Mouse (Mus musculus) liver, embryonic 14.5 days (tissue): ENCODE results near the gene Zfp949. TPM values are rescaled to one million over a fixed set of nuclear protein-coding genes. Genes with fewer than 3 reads are reported as not detected.

Experiments used
- ATAC-seq: fragments of 200-750 bp; cut with Nextera tagmentation; 2 replicates; pipeline ENCODE4 v1.8.0; 2017; ENCODE audit warnings: moderate number of reproducible peaks, mild to moderate bottlenecking, moderate library complexity; ENCODE audit not compliant: insufficient read depth
- DNase-seq, 3 experiments: peaks; one replicate each; pipeline ENCODE4 v3.0.0-alpha.2; 2012 to 2013; ENCODE audit warnings: low read depth in 3 of 3, low spot score in 3 of 3
- H3K27ac ChIP-seq: fragments of 300-500 bp; sonication (generic); 2 replicates; pipeline ENCODE4 v1.5.1; 2014; ENCODE audit warnings: moderate library complexity, mild to moderate bottlenecking, control low read depth, inconsistent platforms
- H3K27me3 ChIP-seq: fragments of 300-500 bp; sonication (generic); 2 replicates; pipeline ENCODE4 v1.6.1; 2014; ENCODE audit warnings: mild to moderate bottlenecking, low read length, moderate library complexity; ENCODE audit not compliant: control insufficient read depth, insufficient read depth
- H3K36me3 ChIP-seq: fragments of 300-500 bp; sonication (generic); replicated peaks from 2 replicates; pipeline ENCODE4 v1.6.1; 2014; ENCODE audit warnings: low read depth; ENCODE audit not compliant: control insufficient read depth, insufficient read depth
- H3K4me1 ChIP-seq, 2 experiments: fragments of 200-500 bp in 1 of 2; fragments of 300-500 bp in 1 of 2; sonication (generic) in 1 of 2; replicated peaks; 2 replicates each; pipeline ENCODE4 v1.6.1; 2012 to 2014; ENCODE audit warnings: antibody characterized with exemption in 1 of 2, inconsistent platforms in 1 of 2, low read length in 1 of 2; ENCODE audit not compliant: control insufficient read depth in 2 of 2, insufficient read depth in 2 of 2
- H3K4me2 ChIP-seq: fragments of 300-500 bp; sonication (generic); 2 replicates; pipeline ENCODE4 v1.6.1; 2014; ENCODE audit warnings: low read depth, mild to moderate bottlenecking, control low read depth, moderate library complexity
- H3K4me3 ChIP-seq, 2 experiments: fragments of 200-500 bp in 1 of 2; fragments of 300-500 bp in 1 of 2; sonication (generic) in 1 of 2; 2 replicates each; pipeline ENCODE4 v1.5.1; 2012 to 2014; ENCODE audit warnings: low read depth in 2 of 2, low read length in 2 of 2, mild to moderate bottlenecking in 2 of 2, control low read depth in 1 of 2, inconsistent platforms in 1 of 2, moderate library complexity in 1 of 2; ENCODE audit not compliant: insufficient read depth in 1 of 2
- H3K9ac ChIP-seq: fragments of 300-500 bp; sonication (generic); replicated peaks from 2 replicates; pipeline ENCODE4 v1.6.1; 2014; ENCODE audit warnings: mild to moderate bottlenecking, control low read depth, moderate library complexity
- H3K9me3 ChIP-seq: fragments of 300-500 bp; sonication (generic); 2 replicates; pipeline ENCODE4 v1.6.1; 2016; ENCODE audit warnings: low read length, mixed read lengths; ENCODE audit not compliant: control insufficient read depth
- CTCF ChIP-seq: IDR thresholded peaks from 2 replicates; pipeline ENCODE4 v1.5.1; 2016; ENCODE audit warnings: antibody characterized with exemption, low read depth, control low read depth
- EP300 ChIP-seq: IDR thresholded peaks from 2 replicates; pipeline ENCODE4 v1.6.1; 2016; ENCODE audit warnings: antibody characterized with exemption, low read depth
- WGBS: fragments of 180-500 bp; shearing (Covaris S2); extraction: QIAGEN DNeasy Blood & Tissue Kit; methylation state at CpG from one replicate; pipeline ENCODE4 v1.1.7; 2014; ENCODE audit not compliant: insufficient replicate concordance; 5-methylcytosine and 5-hydroxymethylcytosine counted together
- polyA plus RNA-seq, 2 experiments: library from polyadenylated mRNA; depleted of rRNA in 1 of 2; stranded (reverse) in 1 of 2; unstranded in 1 of 2; fragments of >200 nt; fragmentation: Nextera tagmentation in 1 of 2; extraction: Ambion mirVana in 1 of 2; gene quantifications; 2 replicates each; pipeline versions ENCODE4 v1.2.1 to v1.2.3; 2012 to 2014

Zfp949 gene
- 2.3 and 3.8 TPM in 2 replicates for polyA plus RNA-seq (2012; rRNA removed)
- 5.8 and 6.0 TPM in 2 replicates for polyA plus RNA-seq (2014; fragmentation: Nextera tagmentation; extraction: Ambion mirVana)

- H3K9me3 ChIP-seq, result no peaks in the 10 kb centered on the region
- peak within 1 kb of the TSS; percentile 82 for H3K27ac ChIP-seq
- under 1% methylated on average over 30 of the region's 30 CpGs for WGBS
- H3K36me3 ChIP-seq, result no peaks in the 10 kb centered on the region
- H3K27me3 ChIP-seq, result no peaks in the 10 kb centered on the region
- TF ChIP-seq EP300 (no peak), CTCF (no peak)
- H3K9ac ChIP-seq, result peak within 1 kb of the TSS; percentile 92
- ATAC-seq, result peak; percentile 98
- DNase-seq, result peak; percentile 78 to 81 (median 80)
- H3K4me3 ChIP-seq, result peak within 1 kb of the TSS; percentile 88 to 99
- peak within 1 kb of the TSS; percentile 80 for H3K4me2 ChIP-seq
- H3K4me1 ChIP-seq, result peaks cover 9 to 11% of the 10 kb centered on the region in 2 experiments
Measured at GRCm38 (mm10) chr9:88547851-88548613, at the start of gene Zfp949. Zfp949 (plus strand) TSS chr9:88548020.

GRCm38 (mm10) chr9:88500112-88500511 is 47.7 kb upstream of the Zfp949 start:
- ATAC-seq, result no peak
- Histone ChIP-seq H3K4me3 (no peak overlapping the region), H3K9ac (no peak overlapping the region), H3K9me3 (no peaks in the 10 kb centered on the region), H3K36me3 (no peaks in the 10 kb centered on the region), H3K4me2 (no peak overlapping the region), H3K4me1 (no peaks in the 10 kb centered on the region), H3K27ac (no peak overlapping the region), H3K27me3 (no peaks in the 10 kb centered on the region)
- DNase-seq, result no peak
- no peak for TF ChIP-seq CTCF
- TF ChIP-seq EP300, result no peak
- WGBS, result 24% methylated on average over 2 of the region's 2 CpGs

- H3K4me3 ChIP-seq, result no peak overlapping the region
- H3K4me2 ChIP-seq, result no peak overlapping the region
- no peaks in the 10 kb centered on the region for H3K4me1 ChIP-seq
- TF ChIP-seq CTCF (no peak), EP300 (no peak)
- H3K9ac ChIP-seq, result no peak overlapping the region
- no peaks in the 10 kb centered on the region for H3K27me3 ChIP-seq
- WGBS, result 64% methylated on average over 6 of the region's 6 CpGs
- no peaks in the 10 kb centered on the region for H3K36me3 ChIP-seq
- H3K27ac ChIP-seq, result no peak overlapping the region
- no peak for DNase-seq
- no peaks in the 10 kb centered on the region for H3K9me3 ChIP-seq
- no peak for ATAC-seq
Measured at GRCm38 (mm10) chr9:88501846-88502245, 46.0 kb upstream of the Zfp949 start.

- Histone ChIP-seq H3K27ac (no peak overlapping the region), H3K9ac (no peak overlapping the region; the same call in 1 of the 2 replicates), H3K36me3 (peaks cover 4% of the 10 kb centered on the region), H3K4me2 (no peak overlapping the region), H3K27me3 (no peaks in the 10 kb centered on the region), H3K9me3 (no peaks in the 10 kb centered on the region), H3K4me1 (peaks cover 0 to under 1% of the 10 kb centered on the region in 2 experiments; a peak in 1 of 4 replicates), H3K4me3 (no peak overlapping the region)
- TF ChIP-seq EP300 (no peak), CTCF (no peak)
- DNase-seq (no peak), ATAC-seq (no peak)
- WGBS, result 73% methylated on average over 1 of the region's 1 CpGs
Measured at GRCm38 (mm10) chr9:88515546-88515945, 32.3 kb upstream of the Zfp949 start.

GRCm38 (mm10) chr9:88516361-88516995 is 31.3 kb upstream of the Zfp949 start:
- H3K9ac ChIP-seq, result no peak overlapping the region
- peaks cover 11% of the 10 kb centered on the region for H3K36me3 ChIP-seq
- no peak for ATAC-seq
- H3K4me2 ChIP-seq, result no peak overlapping the region
- WGBS, result 60% methylated on average over 3 of the region's 3 CpGs
- no peak for DNase-seq
- no peak overlapping the region for H3K4me3 ChIP-seq
- no peaks in the 10 kb centered on the region for H3K9me3 ChIP-seq
- no peak overlapping the region for H3K27ac ChIP-seq
- no peak for TF ChIP-seq EP300
- TF ChIP-seq CTCF, result no peak
- H3K4me1 ChIP-seq, result peaks cover 0 to 4% of the 10 kb centered on the region in 2 experiments; a peak in 2 of 4 replicates
- H3K27me3 ChIP-seq, result no peaks in the 10 kb centered on the region
